Mouse (Mus musculus) G1E (cell line): Measurements from ENCODE around the gene Ppp3ca.

Source experiments
- CTCF ChIP-seq: IDR thresholded peaks from 2 replicates; pipeline ENCODE4 v1.5.1; 2012; ENCODE audit warnings: low read depth, low read length, inconsistent platforms, mixed read lengths
- TAL1 ChIP-seq: conservative IDR thresholded peaks from 2 replicates; pipeline ENCODE4 v1.6.1; 2012; ENCODE audit warnings: low read depth, low read length, inconsistent platforms, mixed read lengths

- TF ChIP-seq CTCF, result no peak
- TF ChIP-seq TAL1, result no peak
Observed at GRCm38 (mm10) chr3:136835851-136836250, 165.9 kb downstream of the Ppp3ca start.
